Mouse (Mus musculus): ENCODE data around the gene Nolc1. TPM values are rescaled to one million over a fixed set of nuclear protein-coding genes. Genes with fewer than 3 reads are reported as not detected.

Nolc1 gene
- polyA plus RNA-seq, 1 experiment, result 3.1 TPM

DNA sequence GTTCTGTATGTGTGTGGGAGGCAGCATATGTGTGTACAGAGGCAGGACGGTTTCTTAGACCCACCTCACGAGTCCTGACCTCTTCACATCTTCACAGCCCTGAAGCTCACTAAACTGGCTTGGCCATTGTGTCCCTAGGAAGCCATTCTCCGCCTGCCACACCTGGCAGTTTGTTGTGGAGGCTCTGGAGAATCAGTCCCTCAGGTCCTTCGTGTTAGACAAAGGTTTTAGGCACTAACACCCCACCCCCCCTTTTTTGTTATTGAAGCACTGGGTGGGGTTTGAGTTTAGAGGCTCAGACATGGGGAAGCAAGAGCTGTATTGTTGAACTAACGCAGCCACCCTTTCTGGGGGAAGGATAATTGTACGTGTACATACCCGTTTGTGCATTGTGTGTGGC lies 2.4 kb upstream of the Nolc1 start:
- H3K4me1 ChIP-seq (ENCODE audit: control insufficient read depth), result peaks cover 64% of the 10 kb centered on the region
- H3K36me3 ChIP-seq (ENCODE audit: control insufficient read depth), result peaks cover 72% of the 10 kb centered on the region
- no peaks in the 10 kb centered on the region for H3K27me3 ChIP-seq (ENCODE audit: control insufficient read depth)
- H3K4me3 ChIP-seq (replicated peaks), result no peak overlapping the region
- no peak for TF ChIP-seq TAL1 (IDR thresholded peaks at IDR 0.05; ENCODE audit: low read length)
- TF ChIP-seq GATA1 (IDR thresholded peaks at IDR 0.05; ENCODE audit: low read length), result no peak
- no peaks in the 10 kb centered on the region for H3K9me3 ChIP-seq (ENCODE audit: control insufficient read depth, low read length)

DNA sequence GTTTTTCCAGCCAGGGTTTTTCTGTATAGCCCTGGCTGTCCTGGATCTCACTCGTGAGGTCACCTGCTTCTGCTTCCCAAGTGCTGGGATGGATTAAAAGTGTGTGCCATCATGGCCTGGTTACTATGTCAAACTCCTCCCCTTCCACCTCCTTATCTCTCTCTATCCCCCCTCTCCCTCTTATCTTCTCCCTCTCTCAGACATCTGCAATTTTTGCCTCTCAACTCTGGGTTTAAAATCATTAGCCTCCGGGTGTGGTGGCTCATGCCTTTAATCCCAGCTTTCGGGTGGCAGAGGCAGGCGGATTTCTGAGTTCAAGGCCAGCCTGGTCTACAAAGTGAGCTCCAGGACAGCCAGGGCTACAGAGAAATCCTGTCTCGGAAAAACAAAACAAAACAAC lies 1.4 kb upstream of the Nolc1 start:
- Histone ChIP-seq H3K9me3 (ENCODE audit: control insufficient read depth, low read length) (no peaks in the 10 kb centered on the region), H3K27me3 (ENCODE audit: control insufficient read depth) (no peaks in the 10 kb centered on the region), H3K4me3 (replicated peaks) (no peak overlapping the region), H3K36me3 (ENCODE audit: control insufficient read depth) (peaks cover 73% of the 10 kb centered on the region), H3K4me1 (ENCODE audit: control insufficient read depth) (peaks cover 67% of the 10 kb centered on the region)
- TF ChIP-seq TAL1 (IDR thresholded peaks at IDR 0.05; ENCODE audit: low read length) (no peak), GATA1 (IDR thresholded peaks at IDR 0.05; ENCODE audit: low read length) (peak; percentile 34)

DNA sequence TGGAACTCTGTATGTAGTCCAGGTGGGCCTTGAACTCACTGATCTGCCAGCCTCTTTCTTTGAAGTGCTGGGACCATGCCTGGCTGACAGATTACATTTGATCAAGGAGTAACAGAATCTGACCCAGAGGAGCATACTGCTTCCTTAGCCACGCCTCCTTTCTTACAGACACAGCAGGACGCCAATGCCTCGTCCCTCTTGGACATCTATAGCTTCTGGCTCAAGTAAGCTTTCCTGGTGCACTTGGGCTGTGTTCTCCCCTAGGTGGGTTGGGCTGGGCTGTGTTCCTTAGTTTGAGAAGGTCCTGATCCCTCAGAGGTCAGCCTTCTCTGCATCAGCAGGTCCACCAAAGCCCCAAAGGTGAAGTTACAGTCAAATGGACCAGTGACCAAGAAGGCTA lies 2.9 kb downstream of the Nolc1 start:
- Histone ChIP-seq H3K4me1 (ENCODE audit: control insufficient read depth) (peaks cover 49% of the 10 kb centered on the region), H3K27me3 (ENCODE audit: control insufficient read depth) (no peaks in the 10 kb centered on the region), H3K4me3 (replicated peaks) (no peak overlapping the region), H3K9me3 (ENCODE audit: control insufficient read depth, low read length) (no peaks in the 10 kb centered on the region), H3K36me3 (ENCODE audit: control insufficient read depth) (peaks cover 74% of the 10 kb centered on the region)
- no peak for TF ChIP-seq TAL1 (IDR thresholded peaks at IDR 0.05; ENCODE audit: low read length)
- TF ChIP-seq GATA1 (IDR thresholded peaks at IDR 0.05; ENCODE audit: low read length), result no peak

DNA sequence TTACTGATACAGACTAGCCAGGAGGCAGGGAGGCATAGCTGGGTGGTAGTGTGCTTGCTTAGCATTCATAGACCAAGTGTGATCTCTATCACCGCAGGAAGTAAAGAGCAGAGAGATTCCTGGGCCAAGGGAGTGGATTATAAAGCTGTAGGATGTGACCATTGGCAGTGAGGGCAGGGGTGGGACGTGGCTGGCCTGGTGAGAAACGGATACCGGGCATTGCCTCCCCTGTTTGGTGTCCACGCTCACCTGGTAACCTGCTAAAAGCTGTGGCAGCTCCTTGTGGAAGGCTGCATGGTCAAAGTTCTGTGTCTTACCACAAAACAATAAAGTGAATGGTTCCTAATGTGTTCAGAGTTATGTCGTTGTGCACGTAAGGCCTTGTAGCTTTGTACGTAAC lies 9.5 kb downstream of the Nolc1 start:
- no peak overlapping the region for H3K4me3 ChIP-seq (replicated peaks)
- peaks cover 4% of the 10 kb centered on the region for H3K4me1 ChIP-seq (ENCODE audit: control insufficient read depth)
- H3K27me3 ChIP-seq (ENCODE audit: control insufficient read depth), result no peaks in the 10 kb centered on the region
- no peak for TF ChIP-seq TAL1 (IDR thresholded peaks at IDR 0.05; ENCODE audit: low read length)
- no peak for TF ChIP-seq GATA1 (IDR thresholded peaks at IDR 0.05; ENCODE audit: low read length)
- peaks cover 57% of the 10 kb centered on the region for H3K36me3 ChIP-seq (ENCODE audit: control insufficient read depth)
- H3K9me3 ChIP-seq (ENCODE audit: control insufficient read depth, low read length), result no peaks in the 10 kb centered on the region

- Histone ChIP-seq H3K9me3 (ENCODE audit: control insufficient read depth, low read length) (no peaks in the 10 kb centered on the region), H3K4me3 (replicated peaks) (no peak overlapping the region), H3K4me1 (ENCODE audit: control insufficient read depth) (peaks cover 4% of the 10 kb centered on the region), H3K36me3 (ENCODE audit: control insufficient read depth) (peaks cover 46% of the 10 kb centered on the region), H3K27me3 (ENCODE audit: control insufficient read depth) (no peaks in the 10 kb centered on the region)
- no peak for TF ChIP-seq GATA1 (IDR thresholded peaks at IDR 0.05; ENCODE audit: low read length)
- no peak for TF ChIP-seq TAL1 (IDR thresholded peaks at IDR 0.05; ENCODE audit: low read length)
Measured at GRCm38 (mm10) chr19:46086337-46086736, 10.7 kb downstream of the Nolc1 start.

GRCm38 (mm10) chr19:46087871-46088270 lies 12.2 kb downstream of the Nolc1 start:
- Histone ChIP-seq H3K4me3 (replicated peaks) (no peak overlapping the region), H3K27me3 (ENCODE audit: control insufficient read depth) (no peaks in the 10 kb centered on the region), H3K9me3 (ENCODE audit: control insufficient read depth, low read length) (no peaks in the 10 kb centered on the region), H3K4me1 (ENCODE audit: control insufficient read depth) (peaks cover 4% of the 10 kb centered on the region), H3K36me3 (ENCODE audit: control insufficient read depth) (peaks cover 31% of the 10 kb centered on the region)
- TF ChIP-seq GATA1 (IDR thresholded peaks at IDR 0.05; ENCODE audit: low read length) (no peak), TAL1 (IDR thresholded peaks at IDR 0.05; ENCODE audit: low read length) (no peak)

DNA sequence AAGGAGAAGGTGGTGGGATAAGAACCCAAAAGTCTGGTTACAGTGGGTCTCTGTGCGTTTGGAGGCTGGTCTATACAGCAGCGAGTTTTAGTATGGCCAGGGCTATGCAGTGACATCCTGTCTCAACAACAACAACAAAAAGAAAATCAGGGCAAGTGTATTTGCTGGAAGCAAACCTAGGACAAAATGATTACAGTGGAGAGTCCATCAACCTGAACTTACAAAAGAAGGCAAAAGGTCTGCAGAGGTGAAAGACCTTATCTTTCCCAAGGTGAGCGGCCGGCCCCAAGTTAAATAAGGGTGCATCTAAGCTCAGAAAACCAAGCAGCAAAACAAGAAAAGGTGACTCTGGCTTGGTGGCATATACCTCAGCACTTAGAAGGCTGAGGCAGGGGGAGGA lies 16.0 kb downstream of the Nolc1 start:
- H3K9me3 ChIP-seq (ENCODE audit: control insufficient read depth, low read length), result peaks cover 2% of the 10 kb centered on the region; the same call in 1 of the 2 replicates
- H3K27me3 ChIP-seq (ENCODE audit: control insufficient read depth), result no peaks in the 10 kb centered on the region
- TF ChIP-seq GATA1 (IDR thresholded peaks at IDR 0.05; ENCODE audit: low read length) (no peak), TAL1 (IDR thresholded peaks at IDR 0.05; ENCODE audit: low read length) (no peak)
- H3K4me3 ChIP-seq (replicated peaks), result no peak overlapping the region
- H3K4me1 ChIP-seq (ENCODE audit: control insufficient read depth), result peaks cover 4% of the 10 kb centered on the region
- H3K36me3 ChIP-seq (ENCODE audit: control insufficient read depth), result no peaks in the 10 kb centered on the region

DNA sequence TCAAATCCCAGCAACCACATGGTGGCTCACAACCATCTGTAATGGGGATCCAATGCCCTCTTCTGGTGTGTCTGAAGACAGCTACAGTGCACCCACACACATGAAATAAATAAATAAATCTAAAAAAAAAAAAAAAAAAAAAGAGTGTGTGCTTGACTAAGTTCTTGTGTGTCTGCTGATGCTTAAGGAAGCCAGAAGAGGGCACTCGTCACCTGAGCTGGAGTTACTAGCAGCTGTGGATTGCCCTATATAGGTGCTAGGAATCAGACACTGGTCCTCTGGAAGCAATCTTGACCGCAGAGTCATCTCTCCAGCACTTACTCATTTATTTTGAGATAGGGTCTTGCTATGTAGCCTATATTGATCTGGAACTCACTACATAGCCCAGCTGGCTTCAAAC lies 18.5 kb downstream of the Nolc1 start:
- TF ChIP-seq TAL1 (IDR thresholded peaks at IDR 0.05; ENCODE audit: low read length), result no peak
- no peak for TF ChIP-seq GATA1 (IDR thresholded peaks at IDR 0.05; ENCODE audit: low read length)
- Histone ChIP-seq H3K4me1 (ENCODE audit: control insufficient read depth) (no peaks in the 10 kb centered on the region; the same call in 1 of the 2 replicates), H3K4me3 (replicated peaks) (no peak overlapping the region), H3K36me3 (ENCODE audit: control insufficient read depth) (no peaks in the 10 kb centered on the region), H3K9me3 (ENCODE audit: control insufficient read depth, low read length) (peaks cover 2% of the 10 kb centered on the region; the same call in 1 of the 2 replicates), H3K27me3 (ENCODE audit: control insufficient read depth) (no peaks in the 10 kb centered on the region)

GRCm38 (mm10) chr19:46095291-46095690 lies 19.6 kb downstream of the Nolc1 start:
- H3K4me1 ChIP-seq (ENCODE audit: control insufficient read depth), result no peaks in the 10 kb centered on the region; the same call in 1 of the 2 replicates
- TF ChIP-seq TAL1 (IDR thresholded peaks at IDR 0.05; ENCODE audit: low read length), result no peak
- TF ChIP-seq GATA1 (IDR thresholded peaks at IDR 0.05; ENCODE audit: low read length), result no peak
- H3K36me3 ChIP-seq (ENCODE audit: control insufficient read depth), result no peaks in the 10 kb centered on the region
- H3K4me3 ChIP-seq (replicated peaks), result no peak overlapping the region
- H3K27me3 ChIP-seq (ENCODE audit: control insufficient read depth), result no peaks in the 10 kb centered on the region
- peaks cover 2% of the 10 kb centered on the region; the same call in 1 of the 2 replicates for H3K9me3 ChIP-seq (ENCODE audit: control insufficient read depth, low read length)

- no peaks in the 10 kb centered on the region for H3K36me3 ChIP-seq (ENCODE audit: control insufficient read depth)
- TF ChIP-seq TAL1 (IDR thresholded peaks at IDR 0.05; ENCODE audit: low read length), result no peak
- TF ChIP-seq GATA1 (IDR thresholded peaks at IDR 0.05; ENCODE audit: low read length), result no peak
Measured at GRCm38 (mm10) chr19:46096396-46096795, 20.7 kb downstream of the Nolc1 start.

More at GRCm38 (mm10) chr19:46096396-46096795, 20.7 kb downstream of the Nolc1 start:
- Histone ChIP-seq H3K9me3 (ENCODE audit: control insufficient read depth, low read length) (peaks cover 5% of the 10 kb centered on the region), H3K4me3 (replicated peaks) (no peak overlapping the region), H3K27me3 (ENCODE audit: control insufficient read depth) (no peaks in the 10 kb centered on the region), H3K4me1 (ENCODE audit: control insufficient read depth) (no peaks in the 10 kb centered on the region; the same call in 1 of the 2 replicates)

Data from erythroblast, embryonic 14.5 days (primary cell).